Mouse (Mus musculus): ENCODE data around the gene Slc39a5. TPM values are rescaled to one million over a fixed set of nuclear protein-coding genes. Genes with fewer than 3 reads are reported as not detected.

The Slc39a5 gene
- polyA plus RNA-seq, 1 experiment from 2014 or later, result 0.11 TPM

Small RNA genes lying within 50 kb of the gene (microRNA-seq; reads per million reads assigned to microRNA genes)
- gene Gm25361 (ENCODE audit: borderline number of aligned reads), result not detected
- not detected for gene Gm26308 (ENCODE audit: borderline number of aligned reads)
- gene Mir6914 (ENCODE audit: borderline number of aligned reads), result not detected
- gene Mir6915 (ENCODE audit: borderline number of aligned reads), result 0.50 reads per million

Other genes starting within 250 kb of the Slc39a5 start
- 31.3 and 32.4 TPM in 2 replicates for gene Rbms2, start 220.9 kb downstream of the Slc39a5 start, polyA plus RNA-seq (2014; fragmentation: Nextera tagmentation; extraction: Ambion mirVana)
- gene Gls2, start 206.8 kb downstream of the Slc39a5 start, polyA plus RNA-seq (2014; fragmentation: Nextera tagmentation; extraction: Ambion mirVana), result 1.1 and 2.6 TPM in 2 replicates
- gene Spryd4, start 189.4 kb downstream of the Slc39a5 start, polyA plus RNA-seq (2014; fragmentation: Nextera tagmentation; extraction: Ambion mirVana), result 30.8 and 35.8 TPM in 2 replicates
- gene Mip, start 175.4 kb downstream of the Slc39a5 start, polyA plus RNA-seq (2014; fragmentation: Nextera tagmentation; extraction: Ambion mirVana), result 0.15 and 0.35 TPM in 2 replicates
- gene Timeless, start 169.2 kb downstream of the Slc39a5 start, polyA plus RNA-seq (2014; fragmentation: Nextera tagmentation; extraction: Ambion mirVana), result 35.4 and 53.3 TPM in 2 replicates
- gene Apon, start 147.1 kb downstream of the Slc39a5 start, polyA plus RNA-seq (2014; fragmentation: Nextera tagmentation; extraction: Ambion mirVana), result 0.24 and 0.30 TPM in 2 replicates
- not detected in 2 replicates for gene Apof, start 132.6 kb downstream of the Slc39a5 start, polyA plus RNA-seq (2014; fragmentation: Nextera tagmentation; extraction: Ambion mirVana)
- 13.4 and 13.5 TPM in 2 replicates for gene Stat2, start 130.7 kb downstream of the Slc39a5 start, polyA plus RNA-seq (2014; fragmentation: Nextera tagmentation; extraction: Ambion mirVana)
- 0.20 and 0.29 TPM in 2 replicates for gene Il23a, start 102.5 kb downstream of the Slc39a5 start, polyA plus RNA-seq (2014; fragmentation: Nextera tagmentation; extraction: Ambion mirVana)
- gene Pan2, start 97.9 kb downstream of the Slc39a5 start, polyA plus RNA-seq (2014; fragmentation: Nextera tagmentation; extraction: Ambion mirVana), result 23.6 and 23.8 TPM in 2 replicates
- 350 and 364 TPM in 2 replicates for gene Cnpy2, start 78.8 kb downstream of the Slc39a5 start, polyA plus RNA-seq (2014; fragmentation: Nextera tagmentation; extraction: Ambion mirVana)
- 199 and 201 TPM in 2 replicates for gene Cs, start 63.5 kb downstream of the Slc39a5 start, polyA plus RNA-seq (2014; fragmentation: Nextera tagmentation; extraction: Ambion mirVana)
- gene Coq10a, start 32.2 kb downstream of the Slc39a5 start, polyA plus RNA-seq (2014; fragmentation: Nextera tagmentation; extraction: Ambion mirVana), result 15.6 and 16.8 TPM in 2 replicates
- 11.9 and 12.7 TPM in 2 replicates for gene Ankrd52, start 24.1 kb downstream of the Slc39a5 start, polyA plus RNA-seq (2014; fragmentation: Nextera tagmentation; extraction: Ambion mirVana)
- 61.9 and 63.3 TPM in 2 replicates for gene Nabp2, start 10.3 kb upstream of the Slc39a5 start, polyA plus RNA-seq (2014; fragmentation: Nextera tagmentation; extraction: Ambion mirVana)
- gene Rnf41, start 10.4 kb upstream of the Slc39a5 start, polyA plus RNA-seq (2014; fragmentation: Nextera tagmentation; extraction: Ambion mirVana), result 35.2 and 36.1 TPM in 2 replicates
- gene Smarcc2, start 58.0 kb upstream of the Slc39a5 start, polyA plus RNA-seq (2014; fragmentation: Nextera tagmentation; extraction: Ambion mirVana), result 84.1 and 91.4 TPM in 2 replicates
- gene Myl6, start 92.9 kb upstream of the Slc39a5 start, polyA plus RNA-seq (2014; fragmentation: Nextera tagmentation; extraction: Ambion mirVana), result 1,095 and 1,174 TPM in 2 replicates
- 5.6 and 6.8 TPM in 2 replicates for gene Myl6b, start 97.5 kb upstream of the Slc39a5 start, polyA plus RNA-seq (2014; fragmentation: Nextera tagmentation; extraction: Ambion mirVana)
- 44.2 and 46.8 TPM in 2 replicates for gene Esyt1, start 124.6 kb upstream of the Slc39a5 start, polyA plus RNA-seq (2014; fragmentation: Nextera tagmentation; extraction: Ambion mirVana)
- 11.4 and 12.5 TPM in 2 replicates for gene Zc3h10, start 146.5 kb upstream of the Slc39a5 start, polyA plus RNA-seq (2014; fragmentation: Nextera tagmentation; extraction: Ambion mirVana)
- 4,564 and 5,119 TPM in 2 replicates for gene Rpl41, start 148.1 kb upstream of the Slc39a5 start, polyA plus RNA-seq (2014; fragmentation: Nextera tagmentation; extraction: Ambion mirVana)
- gene Pa2g4, start 164.8 kb upstream of the Slc39a5 start, polyA plus RNA-seq (2014; fragmentation: Nextera tagmentation; extraction: Ambion mirVana), result 187 and 202 TPM in 2 replicates
- 22.5 and 22.7 TPM in 2 replicates for gene Erbb3, start 188.4 kb upstream of the Slc39a5 start, polyA plus RNA-seq (2014; fragmentation: Nextera tagmentation; extraction: Ambion mirVana)
- 1,114 and 1,162 TPM in 2 replicates for gene Rps26, start 225.5 kb upstream of the Slc39a5 start, polyA plus RNA-seq (2014; fragmentation: Nextera tagmentation; extraction: Ambion mirVana)
- gene Ikzf4, start 244.8 kb upstream of the Slc39a5 start, polyA plus RNA-seq (2014; fragmentation: Nextera tagmentation; extraction: Ambion mirVana), result 2.2 and 4.0 TPM in 2 replicates

Data from embryonic facial prominence, embryonic 14.5 days (tissue).